Mouse (Mus musculus) bone marrow macrophage, adult 2 months (primary cell): ENCODE data around the gene Itga1. TPM values are rescaled to one million over a fixed set of nuclear protein-coding genes. Genes with fewer than 3 reads are reported as not detected.

Experiments used
- H3K27ac ChIP-seq: 2 replicates; pipeline ENCODE4 v1.5.1; 2012; ENCODE audit warnings: low read depth, low read length; ENCODE audit not compliant: insufficient read depth
- H3K4me1 ChIP-seq: 2 replicates; pipeline ENCODE4 v1.6.1; 2012; ENCODE audit warnings: low read length; ENCODE audit not compliant: control insufficient read depth, insufficient read depth
- H3K4me3 ChIP-seq: 2 replicates; pipeline ENCODE4 v1.5.1; 2012; ENCODE audit warnings: mild to moderate bottlenecking, low read length, moderate library complexity; ENCODE audit not compliant: insufficient read depth
- CTCF ChIP-seq: IDR thresholded peaks from 2 replicates; pipeline ENCODE4 v1.5.1; 2012; ENCODE audit warnings: low read depth, mild to moderate bottlenecking, low read length, moderate library complexity
- POLR2A ChIP-seq: IDR thresholded peaks from 2 replicates; pipeline ENCODE4 v1.6.1; 2012; ENCODE audit warnings: mild to moderate bottlenecking, low read depth, low read length, borderline replicate concordance
- polyA plus RNA-seq: library from polyadenylated mRNA; stranded (reverse); fragments of >200 nt; gene quantifications from 2 replicates; pipeline ENCODE4 v1.2.4, GENCODE M21; 2012; ENCODE audit not compliant: missing spikeins, insufficient read depth, insufficient read length

Gene Itga1
- polyA plus RNA-seq, 1 experiment, result 0.95 TPM

DNA sequence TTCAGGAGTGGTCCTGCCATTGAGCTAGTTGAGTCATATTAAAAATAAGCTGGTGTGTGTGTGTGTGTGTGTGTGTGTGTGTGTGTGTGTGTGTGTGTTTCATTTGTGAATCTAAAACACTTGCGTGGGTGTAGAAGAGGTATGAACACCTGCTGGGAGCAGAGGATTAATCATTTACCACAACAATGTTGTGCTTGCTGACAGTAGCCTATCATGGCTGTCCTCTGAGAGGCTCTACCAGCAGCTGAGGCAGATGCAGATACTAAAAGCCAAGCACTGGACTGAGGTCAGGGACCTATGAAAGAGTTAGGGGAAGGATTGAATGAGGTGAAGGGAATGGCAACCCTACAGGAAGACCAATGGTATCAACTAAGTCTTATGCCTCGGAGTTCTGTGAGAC, 68.6 kb downstream of the Itga1 start:
- no peak overlapping the region for H3K27ac ChIP-seq
- TF ChIP-seq POLR2A, result no peak
- TF ChIP-seq CTCF, result no peak
- no peak overlapping the region for H3K4me3 ChIP-seq
- no peaks in the 10 kb centered on the region for H3K4me1 ChIP-seq

DNA sequence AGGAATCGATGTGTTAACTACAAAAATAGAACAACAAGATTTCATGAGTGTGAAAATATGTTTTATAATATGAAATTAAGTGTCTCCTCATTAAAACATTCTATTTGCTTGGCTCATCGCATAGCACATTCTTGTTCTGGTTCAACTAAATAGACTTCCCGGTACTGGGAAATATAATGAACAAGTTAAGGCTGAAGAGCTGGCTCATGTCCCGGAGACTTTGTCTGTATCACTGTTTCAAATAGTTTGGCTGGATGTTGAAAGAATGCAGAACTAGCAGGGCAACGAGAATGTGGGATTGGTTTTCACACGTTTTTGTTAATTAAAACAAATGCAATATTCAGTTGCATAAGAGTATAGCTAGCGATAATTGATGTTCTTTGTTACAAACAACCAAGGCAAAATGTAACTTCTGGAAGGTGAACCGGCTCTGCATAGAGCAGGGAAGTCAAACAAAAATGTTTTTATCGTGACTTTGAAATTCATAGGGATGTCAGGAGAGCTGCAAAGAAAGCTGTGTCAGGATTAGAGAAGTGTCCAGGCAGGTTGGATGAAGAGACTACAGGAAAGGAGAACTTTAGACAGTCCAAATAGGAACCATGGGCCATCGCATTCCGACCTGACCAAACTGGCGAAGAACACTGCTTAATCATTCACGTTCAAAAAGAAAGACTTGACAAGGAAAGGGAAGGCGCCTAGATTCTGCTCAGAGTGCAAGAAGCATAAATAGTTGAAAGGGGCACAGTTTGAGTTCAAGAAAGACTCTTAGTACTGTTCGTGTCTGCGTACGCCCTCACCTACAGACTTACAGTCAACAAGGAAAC, 70.4 kb downstream of the Itga1 start:
- Histone ChIP-seq H3K27ac (no peak overlapping the region), H3K4me3 (no peak overlapping the region), H3K4me1 (no peaks in the 10 kb centered on the region)
- TF ChIP-seq CTCF (no peak), POLR2A (no peak)

DNA sequence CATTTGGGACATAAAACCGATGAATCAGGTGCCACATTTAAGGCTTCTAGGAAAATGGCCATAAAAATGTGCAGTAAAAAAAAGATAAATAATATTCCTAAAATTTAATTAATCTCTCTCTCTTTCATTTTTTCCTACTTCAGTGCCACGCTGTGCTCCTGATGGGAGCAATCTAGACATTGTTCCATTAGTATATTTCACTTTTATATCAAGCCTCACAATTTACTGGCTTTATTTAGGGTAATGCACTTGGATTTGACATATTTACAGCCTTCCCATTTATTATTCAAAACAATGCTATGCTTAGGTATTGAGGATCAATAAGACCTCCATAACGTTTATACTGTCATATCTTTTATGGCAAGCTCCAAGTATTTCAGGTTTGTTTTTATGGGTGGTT, 76.4 kb downstream of the Itga1 start:
- no peak overlapping the region for H3K27ac ChIP-seq
- TF ChIP-seq POLR2A (no peak), CTCF (no peak)
- no peak overlapping the region for H3K4me3 ChIP-seq
- H3K4me1 ChIP-seq, result no peaks in the 10 kb centered on the region

DNA sequence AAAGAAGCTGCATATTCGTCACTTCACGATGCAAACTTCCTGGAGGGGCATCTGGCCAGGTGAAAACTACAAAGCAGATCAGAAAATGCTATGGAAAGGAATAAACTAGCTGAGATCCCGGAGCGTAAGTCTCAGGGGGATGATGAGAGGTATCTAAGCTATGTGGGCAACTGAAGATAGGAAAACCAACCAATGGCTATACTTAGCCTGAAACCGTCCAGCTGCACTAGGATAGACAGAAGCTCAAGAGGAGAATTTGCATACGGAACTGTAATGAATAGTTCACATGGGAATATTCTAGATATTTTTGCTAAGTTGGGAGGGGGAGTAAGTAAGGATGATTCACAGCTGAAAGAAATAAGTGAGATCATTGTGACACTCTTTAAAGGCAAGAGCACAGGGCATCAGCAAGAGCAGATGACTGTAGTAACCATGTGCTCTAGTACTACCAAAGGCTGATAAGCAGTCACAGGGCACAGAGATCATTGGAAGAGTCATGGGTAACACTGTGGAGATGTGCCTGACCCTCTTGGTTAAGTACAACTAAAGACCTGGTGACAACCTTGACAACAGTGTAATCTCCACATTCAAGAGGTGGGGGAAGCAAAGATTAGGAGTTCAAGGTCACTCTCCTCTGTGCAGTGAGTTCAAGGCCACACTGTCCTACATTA, 79.5 kb downstream of the Itga1 start:
- Histone ChIP-seq H3K4me1 (no peaks in the 10 kb centered on the region), H3K27ac (no peak overlapping the region), H3K4me3 (no peak overlapping the region)
- TF ChIP-seq CTCF (no peak), POLR2A (no peak)

DNA sequence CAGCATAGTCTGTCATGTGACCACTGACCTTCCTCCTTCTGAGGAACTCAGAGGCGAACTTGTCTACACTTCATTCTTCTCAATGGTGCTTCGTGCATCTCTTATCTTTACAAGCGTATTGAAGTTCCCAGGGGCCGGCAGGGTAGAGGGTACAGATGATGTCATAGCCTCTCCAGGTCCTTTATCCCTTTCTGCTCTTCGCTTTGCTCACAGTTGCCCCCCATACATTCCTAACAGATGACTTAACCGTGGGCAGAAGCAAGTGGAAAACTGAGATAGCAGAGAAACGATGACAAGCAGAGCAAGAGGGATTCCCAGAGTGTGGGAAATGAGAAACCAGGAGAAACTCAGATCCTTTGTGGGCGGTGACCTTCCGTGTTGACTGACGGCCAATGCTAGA, 80.4 kb downstream of the Itga1 start:
- Histone ChIP-seq H3K4me1 (no peaks in the 10 kb centered on the region), H3K27ac (no peak overlapping the region), H3K4me3 (no peak overlapping the region)
- no peak for TF ChIP-seq POLR2A
- TF ChIP-seq CTCF, result no peak

DNA sequence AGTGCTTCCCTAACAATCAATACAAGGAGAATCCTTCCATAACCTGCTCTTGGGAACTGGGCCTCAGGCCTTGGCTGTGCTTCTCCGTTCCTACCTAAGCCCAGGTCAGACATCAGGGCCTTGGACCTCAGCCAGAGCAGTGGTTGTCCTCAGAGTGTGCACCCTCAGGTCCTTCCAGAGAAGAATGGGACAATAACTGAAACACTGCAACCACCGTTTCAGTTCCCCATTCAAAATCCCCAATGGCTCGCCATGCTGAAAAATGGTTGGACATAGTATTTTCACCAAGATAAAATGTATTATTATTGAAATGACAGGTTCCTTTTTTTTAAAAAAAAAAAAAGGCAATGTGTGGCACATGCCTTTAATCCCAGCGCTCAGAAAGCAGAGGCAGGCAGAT, 81.0 kb downstream of the Itga1 start:
- H3K27ac ChIP-seq, result no peak overlapping the region
- no peak for TF ChIP-seq CTCF
- no peak for TF ChIP-seq POLR2A
- no peak overlapping the region for H3K4me3 ChIP-seq
- no peaks in the 10 kb centered on the region for H3K4me1 ChIP-seq

DNA sequence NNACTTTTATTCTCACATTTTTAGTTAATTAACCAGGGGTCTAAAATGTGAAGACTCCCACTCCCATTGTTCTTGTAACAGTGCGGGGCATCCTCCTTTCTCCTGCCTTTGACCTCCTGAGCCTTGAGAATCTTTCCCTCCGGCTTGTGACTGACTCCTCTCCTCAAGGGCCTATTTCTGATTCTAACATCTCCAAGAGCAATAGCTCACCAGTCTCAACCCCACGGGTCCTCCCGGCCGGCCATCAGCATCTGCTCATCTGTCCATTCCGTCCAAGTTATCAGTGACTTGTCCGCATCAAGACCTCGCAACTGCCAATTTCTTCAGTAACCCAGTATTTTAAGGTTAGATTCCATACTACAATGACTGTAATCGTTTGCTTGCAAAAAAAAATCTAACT, 84.2 kb downstream of the Itga1 start:
- Histone ChIP-seq H3K4me3 (no peak overlapping the region), H3K27ac (no peak overlapping the region), H3K4me1 (no peaks in the 10 kb centered on the region)
- no peak for TF ChIP-seq CTCF
- no peak for TF ChIP-seq POLR2A

DNA sequence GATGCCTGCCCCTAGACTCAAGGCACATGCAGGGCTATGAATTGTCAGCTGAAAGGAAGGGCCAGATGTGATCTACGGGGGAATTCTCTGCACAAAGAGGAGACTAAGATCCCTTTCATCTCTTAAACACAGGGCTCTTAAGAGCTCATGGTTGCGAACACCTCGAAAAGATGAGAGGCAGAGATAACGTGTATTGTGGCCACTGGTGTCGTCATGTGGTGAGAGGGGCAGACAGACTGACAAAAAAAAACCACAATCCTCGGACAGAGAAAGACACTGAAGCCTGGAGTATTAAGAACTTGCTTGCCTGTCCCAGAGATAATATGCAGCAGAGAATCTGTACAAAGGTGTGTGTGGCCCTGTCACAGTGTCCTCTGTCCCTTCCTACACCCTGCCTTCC, 90.2 kb downstream of the Itga1 start:
- Histone ChIP-seq H3K4me3 (no peak overlapping the region), H3K4me1 (no peaks in the 10 kb centered on the region), H3K27ac (no peak overlapping the region)
- no peak for TF ChIP-seq CTCF
- no peak for TF ChIP-seq POLR2A

DNA sequence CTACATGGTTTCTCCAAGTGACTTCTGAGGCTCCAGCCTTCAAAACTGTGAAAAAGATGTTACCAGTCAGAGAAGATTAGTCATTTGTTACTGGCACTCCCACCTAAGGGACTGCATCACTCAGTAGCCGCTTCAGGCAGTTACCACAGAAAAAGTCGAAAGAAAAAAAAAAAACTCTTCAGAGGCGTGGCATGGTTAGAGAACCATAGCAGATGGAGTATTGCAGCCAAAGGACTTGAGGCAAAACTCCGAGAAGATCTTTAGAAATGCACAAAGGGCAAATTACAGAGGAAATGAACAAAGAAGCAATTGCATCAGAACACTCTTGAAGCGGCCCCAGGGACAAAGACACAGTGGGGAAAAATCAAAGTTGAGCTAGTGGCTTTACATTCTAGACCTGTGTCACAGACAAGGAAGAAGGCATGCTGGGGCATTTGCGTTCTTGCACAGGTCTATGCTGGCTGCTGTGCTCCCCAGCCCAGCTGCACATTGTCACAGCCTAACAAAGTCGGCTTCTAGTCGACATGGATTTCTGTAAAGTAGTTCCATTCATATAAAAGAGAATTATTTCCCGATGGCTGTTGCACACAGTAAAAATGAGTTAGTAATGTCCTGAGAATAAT, 95.4 kb downstream of the Itga1 start:
- Histone ChIP-seq H3K4me3 (no peak overlapping the region), H3K27ac (no peak overlapping the region), H3K4me1 (no peaks in the 10 kb centered on the region)
- no peak for TF ChIP-seq POLR2A
- no peak for TF ChIP-seq CTCF

DNA sequence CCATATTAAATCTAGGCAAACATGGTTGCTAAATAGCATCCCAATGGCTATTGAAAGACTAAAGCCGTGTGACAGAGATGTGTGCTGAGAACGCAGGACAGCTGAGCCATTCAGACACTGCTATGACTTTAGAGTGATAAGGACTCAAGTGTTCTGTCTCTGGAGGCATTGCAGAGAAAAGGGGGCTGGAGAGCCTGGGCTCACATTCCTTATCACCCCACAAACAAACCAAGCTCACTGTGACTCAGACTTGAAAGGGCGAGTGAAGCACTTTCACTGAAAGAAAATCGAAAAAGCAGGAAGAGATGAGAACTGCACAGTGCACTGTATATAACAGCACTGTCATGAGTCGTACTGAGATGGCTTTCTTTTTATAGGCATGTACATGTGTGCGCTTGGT, 96.4 kb downstream of the Itga1 start:
- Histone ChIP-seq H3K4me3 (no peak overlapping the region), H3K27ac (no peak overlapping the region), H3K4me1 (no peaks in the 10 kb centered on the region)
- no peak for TF ChIP-seq POLR2A
